Mouse (Mus musculus) embryonic facial prominence, embryonic 10.5 days (tissue): ENCODE measurements around the gene Prn. TPM values are rescaled to one million over a fixed set of nuclear protein-coding genes. Genes with fewer than 3 reads are reported as not detected.

Experiments used
- DNase-seq: peaks from one replicate; pipeline ENCODE4 v3.0.0-alpha.2; 2017; ENCODE audit warnings: low spot score
- H3K27ac ChIP-seq: fragments of 300-500 bp; sonication (generic); replicated peaks from 2 replicates; pipeline ENCODE4 v1.5.1; 2016; ENCODE audit warnings: mild to moderate bottlenecking
- H3K27me3 ChIP-seq: fragments of 300-500 bp; sonication (generic); replicated peaks from 2 replicates; pipeline ENCODE4 v1.6.1; 2016; ENCODE audit warnings: low read depth, mild to moderate bottlenecking; ENCODE audit not compliant: poor library complexity, severe bottlenecking
- H3K36me3 ChIP-seq: fragments of 300-500 bp; sonication (generic); replicated peaks from 2 replicates; pipeline ENCODE4 v1.6.1; 2016; ENCODE audit warnings: mild to moderate bottlenecking, moderate library complexity
- H3K4me1 ChIP-seq: fragments of 300-500 bp; sonication (generic); 2 replicates; pipeline ENCODE4 v1.6.1; 2016
- H3K4me3 ChIP-seq: fragments of 300-500 bp; sonication (generic); 2 replicates; pipeline ENCODE4 v1.5.1; 2016; ENCODE audit warnings: mild to moderate bottlenecking, moderate library complexity
- H3K9me3 ChIP-seq: fragments of 300-500 bp; sonication (generic); 2 replicates; pipeline ENCODE4 v1.6.1; 2016; ENCODE audit warnings: mild to moderate bottlenecking
- WGBS: fragments of 180-500 bp; shearing (Covaris S2); methylation state at CpG from one replicate; pipeline ENCODE4 v1.1.7; 2016; 5-methylcytosine and 5-hydroxymethylcytosine counted together
- polyA plus RNA-seq: library from polyadenylated mRNA; unstranded; fragments of >200 nt; fragmentation: Nextera tagmentation; extraction: Ambion mirVana; gene quantifications from 2 replicates; pipeline ENCODE4 v1.2.1, GENCODE M21; 2016

Prn gene
- polyA plus RNA-seq, 1 experiment from 2014 or later: not detected

- Histone ChIP-seq H3K27me3 (no peaks in the 10 kb centered on the region), H3K4me3 (no peak overlapping the region), H3K9me3 (no peaks in the 10 kb centered on the region), H3K4me1 (peaks cover 31% of the 10 kb centered on the region), H3K27ac (no peak overlapping the region), H3K36me3 (no peaks in the 10 kb centered on the region)
- 30% methylated on average over 5 of the region's 5 CpGs for WGBS
- no peak for DNase-seq
Measured at GRCm38 (mm10) chr2:131892534-131892933, 17.2 kb upstream of the Prn start.

GRCm38 (mm10) chr2:131895106-131895505 lies 14.7 kb upstream of the Prn start:
- H3K36me3 ChIP-seq: no peaks in the 10 kb centered on the region
- WGBS: 86% methylated on average over 2 of the region's 2 CpGs
- peaks cover 20% of the 10 kb centered on the region for H3K4me1 ChIP-seq
- H3K27me3 ChIP-seq: no peaks in the 10 kb centered on the region
- no peak for DNase-seq
- H3K27ac ChIP-seq: no peak overlapping the region
- no peak overlapping the region for H3K4me3 ChIP-seq
- no peaks in the 10 kb centered on the region for H3K9me3 ChIP-seq

DNA sequence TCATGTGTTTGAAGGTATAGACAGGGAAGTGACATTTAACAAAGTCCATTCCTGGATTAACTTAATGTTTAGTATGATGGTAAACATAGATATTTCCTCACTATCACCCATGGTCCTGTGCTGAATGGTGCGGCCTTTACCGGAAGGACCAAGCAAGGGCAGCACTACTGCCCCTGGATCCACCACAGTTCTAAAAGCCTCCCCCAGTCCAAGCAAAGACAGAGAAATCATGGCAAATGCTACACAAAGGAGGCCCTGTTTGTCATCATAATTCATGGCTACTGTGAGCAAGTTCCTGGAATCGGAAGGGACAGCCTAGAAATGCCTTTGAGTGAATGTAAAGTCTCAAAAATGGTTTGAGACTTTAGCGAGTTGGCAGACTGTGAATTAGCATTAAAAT lies 13.7 kb upstream of the Prn start:
- H3K27ac ChIP-seq: no peak overlapping the region
- 88% methylated on average over 4 of the region's 4 CpGs for WGBS
- H3K36me3 ChIP-seq: no peaks in the 10 kb centered on the region
- peaks cover 14% of the 10 kb centered on the region for H3K4me1 ChIP-seq
- H3K9me3 ChIP-seq: no peaks in the 10 kb centered on the region
- no peak overlapping the region for H3K4me3 ChIP-seq
- DNase-seq: no peak
- H3K27me3 ChIP-seq: no peaks in the 10 kb centered on the region

- peaks cover 4% of the 10 kb centered on the region for H3K4me1 ChIP-seq
- H3K4me3 ChIP-seq: no peak overlapping the region
- no peaks in the 10 kb centered on the region for H3K36me3 ChIP-seq
- WGBS: 91% methylated on average over 12 of the region's 12 CpGs
- H3K27me3 ChIP-seq: no peaks in the 10 kb centered on the region
- no peak overlapping the region for H3K27ac ChIP-seq
- H3K9me3 ChIP-seq: no peaks in the 10 kb centered on the region
- DNase-seq: no peak
Measured at GRCm38 (mm10) chr2:131897336-131898109, 12.2 kb upstream of the Prn start.

GRCm38 (mm10) chr2:131902423-131902822 lies 7.3 kb upstream of the Prn start:
- no peak overlapping the region for H3K4me3 ChIP-seq
- no peaks in the 10 kb centered on the region for H3K27me3 ChIP-seq
- H3K9me3 ChIP-seq: no peaks in the 10 kb centered on the region
- 0 out of 2 replicates have a peak, but pooled peaks cover 4% of the 10 kb centered on the region for H3K4me1 ChIP-seq
- DNase-seq: no peak
- no peaks in the 10 kb centered on the region for H3K36me3 ChIP-seq
- H3K27ac ChIP-seq: no peak overlapping the region
- 59% methylated on average over 2 of the region's 3 CpGs for WGBS

- peak; percentile 21 for DNase-seq
- 57% methylated on average over 8 of the region's 8 CpGs for WGBS
- H3K4me3 ChIP-seq: no peak overlapping the region
- H3K9me3 ChIP-seq: no peaks in the 10 kb centered on the region
- H3K36me3 ChIP-seq: no peaks in the 10 kb centered on the region
- H3K4me1 ChIP-seq: 0 out of 2 replicates have a peak, but pooled peaks cover 4% of the 10 kb centered on the region
- H3K27ac ChIP-seq: no peak overlapping the region
- 0 out of 2 replicates have a peak, but pooled peaks cover under 1% of the 10 kb centered on the region for H3K27me3 ChIP-seq
Measured at GRCm38 (mm10) chr2:131902867-131903266, 6.9 kb upstream of the Prn start.

GRCm38 (mm10) chr2:131905025-131905424 lies 4.7 kb upstream of the Prn start:
- H3K27ac ChIP-seq: no peak overlapping the region
- H3K36me3 ChIP-seq: no peaks in the 10 kb centered on the region
- peaks cover 6% of the 10 kb centered on the region; the same call in 1 of the 2 replicates for H3K4me1 ChIP-seq
- no peaks in the 10 kb centered on the region for H3K9me3 ChIP-seq
- 75% methylated on average over 5 of the region's 5 CpGs for WGBS
- H3K4me3 ChIP-seq: no peak overlapping the region
- no peak for DNase-seq
- H3K27me3 ChIP-seq: peaks cover 13% of the 10 kb centered on the region

GRCm38 (mm10) chr2:131905776-131906175 lies 4.0 kb upstream of the Prn start:
- Histone ChIP-seq H3K4me1 (peaks cover 13% of the 10 kb centered on the region), H3K36me3 (no peaks in the 10 kb centered on the region), H3K27me3 (peaks cover 15% of the 10 kb centered on the region), H3K4me3 (no peak overlapping the region), H3K9me3 (no peaks in the 10 kb centered on the region), H3K27ac (no peak overlapping the region)
- no peak for DNase-seq
- 82% methylated on average over 6 of the region's 6 CpGs for WGBS

GRCm38 (mm10) chr2:131906266-131906665 lies 3.5 kb upstream of the Prn start:
- no peak overlapping the region for H3K27ac ChIP-seq
- no peaks in the 10 kb centered on the region for H3K9me3 ChIP-seq
- no peak for DNase-seq
- no peaks in the 10 kb centered on the region for H3K36me3 ChIP-seq
- H3K27me3 ChIP-seq: peaks cover 20% of the 10 kb centered on the region
- no peak overlapping the region for H3K4me3 ChIP-seq
- peaks cover 18% of the 10 kb centered on the region for H3K4me1 ChIP-seq
- 92% methylated on average over 3 of the region's 3 CpGs for WGBS

- H3K9me3 ChIP-seq: no peaks in the 10 kb centered on the region
- peaks cover 24% of the 10 kb centered on the region for H3K27me3 ChIP-seq
- H3K27ac ChIP-seq: no peak overlapping the region
- 74% methylated on average over 1 of the region's 1 CpGs for WGBS
- no peak overlapping the region for H3K4me3 ChIP-seq
- no peaks in the 10 kb centered on the region for H3K36me3 ChIP-seq
- H3K4me1 ChIP-seq: peaks cover 23% of the 10 kb centered on the region
- no peak for DNase-seq
Measured at GRCm38 (mm10) chr2:131906846-131907245, 2.9 kb upstream of the Prn start.

GRCm38 (mm10) chr2:131907311-131907710 lies 2.4 kb upstream of the Prn start:
- WGBS: 81% methylated on average over 5 of the region's 5 CpGs
- Histone ChIP-seq H3K9me3 (no peaks in the 10 kb centered on the region), H3K27ac (no peak overlapping the region), H3K4me1 (peaks cover 23% of the 10 kb centered on the region), H3K36me3 (no peaks in the 10 kb centered on the region), H3K27me3 (peaks cover 24% of the 10 kb centered on the region), H3K4me3 (no peak overlapping the region)
- no peak for DNase-seq

GRCm38 (mm10) chr2:131908351-131908861 lies 1.4 kb upstream of the Prn start:
- H3K4me1 ChIP-seq: peaks cover 19% of the 10 kb centered on the region

DNA sequence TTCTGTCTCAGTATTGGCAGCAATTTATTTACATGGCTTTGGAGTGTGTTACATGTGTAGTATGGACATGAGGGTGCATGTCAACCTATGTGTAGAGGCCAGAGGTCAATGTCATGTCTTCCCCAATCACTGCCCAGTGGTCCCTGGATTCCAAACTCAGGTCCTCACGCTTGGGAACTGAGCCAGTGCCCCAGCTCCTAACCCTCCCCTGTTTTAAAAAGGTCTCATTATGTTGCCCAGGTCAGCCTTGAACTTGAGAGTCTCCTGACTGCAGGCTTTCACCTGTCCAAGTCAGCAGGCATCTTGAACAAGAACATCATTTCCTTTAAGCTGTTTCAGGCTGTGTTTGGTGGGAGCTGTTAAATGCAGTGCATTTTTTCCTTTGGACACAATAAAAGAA lies 851 bp upstream of the Prn start:
- Histone ChIP-seq H3K9me3 (no peaks in the 10 kb centered on the region), H3K4me3 (no peak overlapping the region), H3K36me3 (no peaks in the 10 kb centered on the region), H3K4me1 (peaks cover 19% of the 10 kb centered on the region), H3K27me3 (peaks cover 24% of the 10 kb centered on the region), H3K27ac (no peak overlapping the region)
- WGBS: 76% methylated on average over 1 of the region's 1 CpGs
- no peak for DNase-seq

More at GRCm38 (mm10) chr2:131908351-131908861, 1.4 kb upstream of the Prn start:
- Histone ChIP-seq H3K36me3 (no peaks in the 10 kb centered on the region), H3K27me3 (peaks cover 24% of the 10 kb centered on the region), H3K27ac (no peak overlapping the region), H3K4me3 (no peak overlapping the region), H3K9me3 (no peaks in the 10 kb centered on the region)
- no peak for DNase-seq
- WGBS: 81% methylated on average over 7 of the region's 7 CpGs
